Mouse (Mus musculus): ENCODE measurements around the gene 9330161L09Rik. TPM values are rescaled to one million over a fixed set of nuclear protein-coding genes. Genes with fewer than 3 reads are reported as not detected.
A peak's percentile ranks its signal among the peaks of the same experiment; 100 is the strongest.
"Not testable (repeated sequence)": the region's sequence is repeated elsewhere in the genome, so short reads cannot be mapped to it uniquely, and the experiment has no call there.

Gene 9330161L09Rik
- 0.25 and 0.76 TPM in 2 replicates for polyA plus RNA-seq (2016; fragmentation: Nextera tagmentation; extraction: Ambion mirVana)

DNA sequence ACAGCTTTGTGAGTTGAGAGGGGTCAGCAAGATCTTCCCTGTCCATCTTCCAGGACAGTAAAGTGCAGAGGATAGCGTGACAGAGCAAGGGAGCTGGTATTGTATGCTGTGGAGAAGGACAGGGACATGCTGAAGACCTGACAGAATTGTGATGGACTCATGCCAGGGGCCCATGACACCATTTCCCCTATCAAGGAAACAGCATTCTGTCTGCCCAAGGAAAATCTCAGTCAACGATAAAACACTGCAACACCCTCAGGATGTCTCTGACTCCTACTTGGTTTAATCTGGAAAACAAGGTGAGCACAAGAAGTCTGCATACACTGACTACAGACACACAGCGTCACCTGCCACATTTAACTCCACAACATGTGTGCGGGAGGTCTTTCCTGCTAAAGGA is at the start of gene 9330161L09Rik:
TSS of gene 9330161L09Rik (minus strand) at position 101 of the 400 bp plus-strand sequence.
- no peak within 1 kb of the TSS for H3K4me3 ChIP-seq
- no peak for DNase-seq (ENCODE audit: low spot score)
- H3K27ac ChIP-seq = no peak within 1 kb of the TSS
- H3K36me3 ChIP-seq = peaks cover 93% of the 10 kb centered on the region
- H3K4me1 ChIP-seq = no peaks in the 10 kb centered on the region
- no peaks in the 10 kb centered on the region for H3K9me3 ChIP-seq (replicated peaks)
- 90% methylated on average over 4 of the region's 4 CpGs for WGBS
- no peaks in the 10 kb centered on the region for H3K27me3 ChIP-seq (ENCODE audit: low read depth, poor library complexity, severe bottlenecking)

DNA sequence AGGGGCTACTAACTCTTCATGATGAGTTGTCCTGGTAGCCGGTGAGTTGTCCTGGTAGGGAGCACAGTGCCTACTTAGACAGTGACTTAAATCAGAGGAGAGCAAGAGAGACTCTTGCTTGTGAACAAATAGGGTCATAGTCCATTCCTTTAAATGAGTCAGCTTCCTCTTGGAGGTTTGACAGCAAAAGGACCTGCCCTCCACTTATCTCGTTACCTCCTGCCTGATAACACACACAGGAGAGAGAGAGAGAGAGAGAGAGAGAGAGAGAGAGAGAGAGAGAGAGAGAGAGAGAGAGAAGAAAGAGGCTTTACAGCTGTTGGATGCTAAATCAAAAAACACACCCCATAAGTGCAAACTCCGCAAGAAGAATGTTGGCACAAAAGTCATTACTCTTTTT is 49.5 kb upstream of the 9330161L09Rik start, which contains the start of gene Ifi27l2b:
TSS of gene Ifi27l2b (minus strand) at position 84 of the 400 bp plus-strand sequence.
- Histone ChIP-seq H3K27me3 (ENCODE audit: low read depth, poor library complexity, severe bottlenecking) (no peaks in the 10 kb centered on the region), H3K4me3 (no peak within 1 kb of the TSS), H3K9me3 (replicated peaks) (no peaks in the 10 kb centered on the region), H3K4me1 (no peaks in the 10 kb centered on the region), H3K36me3 (no peaks in the 10 kb centered on the region), H3K27ac (no peak within 1 kb of the TSS)
- no peak for DNase-seq (ENCODE audit: low spot score)
- 76% methylated on average over 3 of the region's 3 CpGs for WGBS

DNA sequence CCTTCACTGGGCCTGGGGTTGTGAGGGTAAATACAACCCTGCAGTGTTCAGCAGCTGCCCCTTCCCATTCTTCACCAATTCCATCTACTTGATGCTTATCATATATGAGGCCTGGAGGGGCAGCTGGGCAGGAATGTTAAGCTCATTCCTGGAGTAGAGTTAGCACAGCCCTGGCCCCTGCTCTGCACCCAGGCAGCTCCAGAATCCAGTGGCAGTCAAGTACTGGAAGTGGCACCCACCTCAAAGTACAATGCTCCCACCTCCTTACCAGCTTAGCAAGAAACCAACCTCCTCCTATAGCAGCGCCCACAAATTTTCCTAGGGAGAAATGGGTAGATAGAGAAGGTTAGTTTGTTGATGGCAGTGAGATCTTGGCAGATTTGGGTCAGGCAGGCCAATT is 49.1 kb upstream of the 9330161L09Rik start:
- not testable (repeated sequence) for H3K27me3 ChIP-seq (ENCODE audit: low read depth, poor library complexity, severe bottlenecking); H3K36me3 ChIP-seq; H3K4me1 ChIP-seq; DNase-seq (ENCODE audit: low spot score); H3K9me3 ChIP-seq (replicated peaks); H3K27ac ChIP-seq; H3K4me3 ChIP-seq
- no CpG with 5 or more reads among the region's 1 CpGs for WGBS

DNA sequence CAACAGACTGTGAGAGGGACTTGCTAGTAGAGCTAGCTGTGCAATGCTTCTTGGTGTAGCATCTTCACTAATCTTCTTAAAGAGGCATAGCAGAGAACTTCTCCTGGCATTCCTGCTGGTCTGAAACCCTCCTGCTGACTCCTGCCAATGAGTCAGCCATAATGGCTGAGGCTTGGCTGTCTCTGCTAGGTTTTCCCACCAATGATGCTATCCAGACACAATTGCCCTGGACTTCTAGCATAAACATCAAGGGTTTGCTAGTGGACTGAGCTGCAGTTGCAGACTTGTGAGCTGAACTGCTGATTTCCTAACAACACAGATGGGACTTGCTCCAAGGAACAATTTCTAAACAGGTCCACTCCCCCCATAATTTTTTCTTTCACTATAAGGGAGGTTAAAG is 45.7 kb upstream of the 9330161L09Rik start:
- Histone ChIP-seq H3K27me3 (ENCODE audit: low read depth, poor library complexity, severe bottlenecking) (no peaks in the 10 kb centered on the region), H3K9me3 (replicated peaks) (no peaks in the 10 kb centered on the region), H3K4me3 (no peak overlapping the region), H3K36me3 (no peaks in the 10 kb centered on the region), H3K27ac (no peak overlapping the region), H3K4me1 (no peaks in the 10 kb centered on the region)
- no peak for DNase-seq (ENCODE audit: low spot score)

DNA sequence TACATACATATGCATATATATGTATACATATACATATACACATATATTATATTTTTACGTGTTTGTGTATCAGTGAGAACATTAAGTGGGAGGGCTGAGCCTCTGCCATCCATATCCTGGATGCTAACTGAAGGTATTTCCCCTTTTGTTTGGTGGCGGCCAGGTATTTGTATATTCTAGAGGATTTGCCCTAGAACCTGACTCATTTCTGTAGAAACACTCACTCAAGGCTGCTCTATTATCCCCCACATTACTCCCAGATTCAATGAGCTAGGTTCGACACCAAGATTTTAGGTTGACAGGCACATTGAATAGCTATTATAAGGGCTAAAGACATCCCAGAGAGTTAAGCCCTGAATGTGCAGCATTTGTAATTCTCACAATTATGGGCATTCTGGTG is 37.4 kb upstream of the 9330161L09Rik start:
- no peak overlapping the region for H3K4me3 ChIP-seq
- 86% methylated on average over 3 of the region's 3 CpGs for WGBS

DNA sequence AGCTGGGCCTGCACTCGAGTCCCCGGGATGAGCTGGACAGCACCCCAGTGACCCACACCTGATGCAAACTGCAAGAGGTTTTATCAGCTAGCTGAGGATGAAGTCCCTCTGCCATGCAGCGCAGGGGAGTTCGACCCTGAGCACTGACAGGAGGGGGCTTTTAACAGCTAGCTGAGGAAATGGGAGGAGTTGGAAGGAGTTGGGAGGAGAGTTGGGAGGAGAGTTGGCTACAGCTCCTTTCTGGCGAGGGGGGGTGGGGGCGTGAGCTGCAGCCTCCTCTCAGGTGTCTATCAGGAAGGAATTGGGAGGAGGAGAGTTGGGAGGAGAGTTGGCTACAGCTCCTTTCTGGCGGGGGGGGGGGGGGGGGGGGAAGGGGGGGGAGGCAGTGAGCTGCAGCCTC is 36.6 kb upstream of the 9330161L09Rik start:
- DNase-seq (ENCODE audit: low spot score); H3K4me3 ChIP-seq; H3K36me3 ChIP-seq; H3K9me3 ChIP-seq (replicated peaks); H3K4me1 ChIP-seq; H3K27ac ChIP-seq; H3K27me3 ChIP-seq (ENCODE audit: low read depth, poor library complexity, severe bottlenecking): not testable (repeated sequence)
- 39% methylated on average over 6 of the region's 7 CpGs for WGBS

More for the DNA sequence above, 37.4 kb upstream of the 9330161L09Rik start:
- no peaks in the 10 kb centered on the region for H3K9me3 ChIP-seq (replicated peaks)
- no peaks in the 10 kb centered on the region for H3K27me3 ChIP-seq (ENCODE audit: low read depth, poor library complexity, severe bottlenecking)
- no peak for DNase-seq (ENCODE audit: low spot score)
- no peaks in the 10 kb centered on the region for H3K36me3 ChIP-seq
- no peaks in the 10 kb centered on the region for H3K4me1 ChIP-seq
- H3K27ac ChIP-seq = no peak overlapping the region

DNA sequence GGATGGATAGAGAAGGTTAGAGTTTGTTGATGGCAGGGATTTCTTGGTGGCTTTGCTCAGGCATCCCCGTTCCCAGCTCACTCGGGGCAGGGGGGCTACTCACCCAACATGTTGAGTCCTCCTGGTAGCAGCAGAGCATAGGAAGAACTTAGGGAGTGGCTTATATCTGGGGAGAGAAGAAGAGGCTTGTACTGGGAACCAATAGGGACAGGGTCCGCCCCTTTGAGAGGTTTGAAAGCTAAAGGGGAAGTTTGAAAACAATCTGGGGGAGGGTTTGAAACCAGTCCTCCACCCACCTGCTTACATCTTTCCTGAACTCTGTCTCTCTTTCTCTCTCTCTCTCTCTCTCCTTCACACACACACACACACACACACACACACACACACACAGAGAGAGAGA is 35.9 kb upstream of the 9330161L09Rik start, which contains the start of gene Ifi27l2a:
TSS of gene Ifi27l2a (minus strand) at position 157 of the 400 bp plus-strand sequence.
- H3K4me1 ChIP-seq = no peaks in the 10 kb centered on the region
- H3K36me3 ChIP-seq = no peaks in the 10 kb centered on the region
- H3K27me3 ChIP-seq (ENCODE audit: low read depth, poor library complexity, severe bottlenecking) = no peaks in the 10 kb centered on the region
- H3K4me3 ChIP-seq = no peak within 1 kb of the TSS
- no peak for DNase-seq (ENCODE audit: low spot score)
- WGBS = 61% methylated on average over 3 of the region's 3 CpGs
- H3K27ac ChIP-seq = no peak within 1 kb of the TSS
- H3K9me3 ChIP-seq (replicated peaks) = no peaks in the 10 kb centered on the region

DNA sequence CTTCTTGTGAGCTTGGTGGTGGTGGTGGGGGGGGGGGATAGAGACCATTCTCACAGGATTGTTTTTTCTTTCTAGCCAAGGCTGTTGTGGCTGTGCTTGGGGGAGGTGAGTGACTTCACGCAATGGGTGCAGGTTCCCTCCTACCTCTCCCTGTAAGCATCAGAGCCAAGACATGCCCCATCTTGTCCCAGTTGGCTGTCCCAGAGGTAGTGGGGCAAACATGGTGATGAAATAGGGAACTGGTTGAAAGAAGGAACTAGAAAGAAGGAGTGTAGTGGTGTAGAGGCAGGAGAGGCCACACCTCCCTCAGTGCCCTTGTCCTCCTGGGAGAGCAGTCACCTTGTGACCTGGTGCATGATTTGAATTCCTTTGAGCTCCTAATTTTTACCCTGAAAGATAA is 30.0 kb upstream of the 9330161L09Rik start:
- H3K4me1 ChIP-seq = no peaks in the 10 kb centered on the region; the same call in 1 of the 2 replicates
- no peaks in the 10 kb centered on the region for H3K27me3 ChIP-seq (ENCODE audit: low read depth, poor library complexity, severe bottlenecking)
- WGBS = 95% methylated on average over 1 of the region's 1 CpGs
- no peak overlapping the region for H3K4me3 ChIP-seq
- H3K9me3 ChIP-seq (replicated peaks) = no peaks in the 10 kb centered on the region
- H3K27ac ChIP-seq = no peak overlapping the region
- no peak for DNase-seq (ENCODE audit: low spot score)
- no peaks in the 10 kb centered on the region for H3K36me3 ChIP-seq

DNA sequence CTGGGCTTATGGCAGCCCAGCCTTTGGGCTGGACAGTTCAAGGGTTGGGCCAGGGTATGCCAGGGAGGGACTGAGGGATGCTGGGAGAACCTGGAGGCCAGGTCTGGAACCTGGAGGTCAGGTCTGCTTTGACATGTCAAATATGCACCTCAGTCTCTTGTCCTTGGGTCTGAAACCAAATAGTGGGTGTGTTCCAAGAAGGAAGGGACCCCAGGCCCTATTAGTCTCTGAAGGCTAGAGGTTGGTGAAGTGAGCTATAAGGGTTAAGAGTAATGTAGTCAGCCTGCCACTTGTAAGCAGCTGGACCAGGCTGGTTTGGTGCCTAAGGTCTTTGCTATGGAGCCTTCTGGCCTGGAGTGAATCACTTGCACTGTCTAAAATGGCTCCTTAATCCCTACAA is 27.2 kb upstream of the 9330161L09Rik start:
- Histone ChIP-seq H3K4me1 (no peaks in the 10 kb centered on the region; the same call in 1 of the 2 replicates), H3K9me3 (replicated peaks) (no peaks in the 10 kb centered on the region), H3K27me3 (ENCODE audit: low read depth, poor library complexity, severe bottlenecking) (no peaks in the 10 kb centered on the region), H3K4me3 (no peak overlapping the region), H3K27ac (no peak overlapping the region), H3K36me3 (no peaks in the 10 kb centered on the region)
- no peak for DNase-seq (ENCODE audit: low spot score)

DNA sequence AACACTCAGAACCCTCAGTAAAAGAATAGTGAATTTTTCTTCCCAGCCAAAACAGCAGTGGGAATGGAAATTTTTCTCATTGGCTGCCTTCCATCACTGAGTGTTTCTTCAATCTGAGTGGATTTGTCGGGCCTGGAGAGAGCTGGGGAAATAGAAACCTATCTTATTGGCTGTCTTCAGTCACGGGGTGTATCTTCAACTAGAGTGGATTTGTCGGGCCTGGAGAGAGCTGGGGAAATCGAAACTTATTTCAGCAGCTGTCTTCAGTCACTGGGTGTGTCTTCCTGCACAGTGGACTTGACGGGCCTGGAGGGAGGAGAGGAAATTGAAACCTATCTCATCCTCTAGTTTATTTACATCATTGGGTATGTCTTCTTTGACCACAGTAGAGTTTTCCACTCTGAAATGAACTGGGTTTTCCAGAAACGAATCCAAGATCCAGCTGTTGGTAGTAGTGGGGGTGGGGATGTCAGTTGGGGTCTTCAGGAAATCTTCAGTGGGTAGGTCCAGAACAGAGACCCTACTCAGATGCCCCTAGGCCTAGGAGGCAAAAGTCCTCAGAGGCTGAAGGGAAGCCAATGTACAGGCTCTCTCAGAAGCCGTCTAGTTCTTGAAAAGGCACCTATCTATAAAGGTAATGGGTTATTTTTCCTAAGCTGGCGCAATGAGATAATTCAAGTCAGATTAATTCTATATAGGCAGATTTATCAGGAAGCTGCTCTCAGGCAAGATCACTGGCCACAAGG is 26.5 kb upstream of the 9330161L09Rik start, which contains the start of gene Ifi27:
TSS of gene Ifi27 (plus strand) at position 226 of the 746 bp plus-strand sequence.
- Histone ChIP-seq H3K4me1 (no peaks in the 10 kb centered on the region; the same call in 1 of the 2 replicates), H3K27ac (no peak within 1 kb of the TSS), H3K9me3 (replicated peaks) (no peaks in the 10 kb centered on the region), H3K36me3 (no peaks in the 10 kb centered on the region), H3K27me3 (ENCODE audit: low read depth, poor library complexity, severe bottlenecking) (no peaks in the 10 kb centered on the region), H3K4me3 (no peak within 1 kb of the TSS)
- DNase-seq (ENCODE audit: low spot score) = no peak
- 79% methylated on average over 8 of the region's 8 CpGs for WGBS

DNA sequence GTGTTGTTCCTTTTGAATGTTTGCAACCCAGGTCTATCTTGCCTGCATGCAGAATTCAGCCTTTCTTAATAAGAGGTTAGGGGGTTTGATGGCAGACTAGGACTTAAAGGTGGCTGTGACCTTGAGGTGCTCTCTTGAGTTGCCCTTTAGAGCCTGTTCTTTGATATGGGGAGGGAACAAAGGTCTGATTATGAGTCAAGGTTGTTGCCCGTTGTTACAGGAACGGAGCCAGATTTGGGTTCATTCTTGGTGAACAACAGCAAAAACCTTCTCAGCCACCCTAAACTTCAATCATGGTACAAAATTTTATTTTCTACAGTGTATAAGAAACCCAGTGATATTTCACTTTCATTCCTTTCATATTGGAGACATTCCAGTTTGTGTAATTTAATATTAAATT is 25.8 kb upstream of the 9330161L09Rik start:
- Histone ChIP-seq H3K9me3 (replicated peaks) (no peaks in the 10 kb centered on the region), H3K4me1 (no peaks in the 10 kb centered on the region; the same call in 1 of the 2 replicates), H3K27me3 (ENCODE audit: low read depth, poor library complexity, severe bottlenecking) (no peaks in the 10 kb centered on the region), H3K36me3 (no peaks in the 10 kb centered on the region), H3K27ac (no peak overlapping the region), H3K4me3 (no peak overlapping the region)
- DNase-seq (ENCODE audit: low spot score) = no peak
- WGBS = 90% methylated on average over 2 of the region's 2 CpGs

DNA sequence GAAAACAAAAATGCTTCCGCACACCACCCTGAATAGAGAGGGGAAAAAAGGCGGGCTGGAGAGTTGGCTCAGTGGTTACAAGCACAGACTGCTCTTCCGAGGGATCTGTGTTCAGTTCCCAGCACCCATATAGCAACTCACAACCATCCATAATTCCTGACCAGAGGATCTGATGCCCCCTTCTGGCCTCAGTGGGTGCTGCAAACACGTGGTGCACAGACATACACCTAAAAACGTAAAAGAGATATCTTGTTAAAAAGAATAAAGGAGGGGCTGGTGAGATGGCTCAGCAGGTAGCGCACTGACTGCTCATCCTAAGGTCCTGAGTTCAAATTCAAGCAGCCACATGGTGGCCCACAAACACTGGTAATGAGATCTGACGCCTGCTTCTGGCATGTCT is 19.1 kb upstream of the 9330161L09Rik start:
- no peaks in the 10 kb centered on the region for H3K9me3 ChIP-seq (replicated peaks)
- H3K4me1 ChIP-seq = peaks cover 22% of the 10 kb centered on the region
- peaks cover 23% of the 10 kb centered on the region for H3K36me3 ChIP-seq
- no peak overlapping the region for H3K4me3 ChIP-seq
- H3K27me3 ChIP-seq (ENCODE audit: low read depth, poor library complexity, severe bottlenecking) = no peaks in the 10 kb centered on the region
- DNase-seq (ENCODE audit: low spot score) = no peak
- 88% methylated on average over 7 of the region's 7 CpGs for WGBS
- H3K27ac ChIP-seq = no peak overlapping the region

DNA sequence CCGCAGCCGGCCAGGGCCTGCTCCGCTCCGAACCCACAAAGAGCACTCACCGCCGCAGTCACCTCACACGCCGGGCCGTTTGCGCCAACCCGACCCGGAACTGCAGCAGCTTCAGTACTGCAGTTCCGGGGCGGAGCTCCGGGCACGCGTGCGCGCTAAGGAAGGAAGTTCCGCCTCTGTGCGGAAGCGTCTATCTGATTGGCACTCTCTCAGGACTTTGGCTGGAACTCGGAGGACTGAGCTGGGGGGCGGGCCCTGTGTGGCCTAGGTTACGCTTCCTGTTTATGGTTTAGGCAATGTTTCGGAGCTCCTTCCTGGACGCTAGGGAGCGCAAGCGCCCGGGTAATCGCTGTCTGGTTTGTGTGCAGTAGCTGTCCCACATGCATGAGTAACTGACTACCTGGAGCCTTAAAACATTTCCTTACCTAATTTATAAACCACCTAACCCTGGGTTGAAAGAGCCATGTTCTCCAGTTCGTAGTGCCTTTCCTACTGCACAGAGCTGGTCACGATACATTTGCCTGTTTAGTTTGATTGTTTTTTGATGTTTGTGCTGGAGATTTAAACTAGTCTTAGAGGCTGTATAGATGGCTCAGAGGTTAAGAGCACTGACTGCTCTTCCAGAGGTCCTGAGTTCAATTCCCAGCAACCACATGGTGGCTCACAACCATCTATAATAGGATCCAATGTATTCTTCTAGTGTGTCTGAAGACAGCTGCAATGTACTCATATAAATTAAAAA is 18.3 kb upstream of the 9330161L09Rik start, which contains the start of gene Ddx24:
TSS of gene Ddx24 (minus strand) at position 102 of the 742 bp plus-strand sequence.
- Histone ChIP-seq H3K27ac (peak within 1 kb of the TSS; percentile 86), H3K9me3 (replicated peaks) (no peaks in the 10 kb centered on the region), H3K4me1 (peaks cover 26% of the 10 kb centered on the region), H3K36me3 (peaks cover 28% of the 10 kb centered on the region), H3K27me3 (ENCODE audit: low read depth, poor library complexity, severe bottlenecking) (no peaks in the 10 kb centered on the region), H3K4me3 (peak within 1 kb of the TSS; percentile 91)
- WGBS = 1% methylated on average over 33 of the region's 33 CpGs
- DNase-seq (ENCODE audit: low spot score) = peak; percentile 98

Data from limb, embryonic 10.5 days (tissue).